Mouse (Mus musculus): Measurements from ENCODE around the gene Cmas. TPM values are rescaled to one million over a fixed set of nuclear protein-coding genes. Genes with fewer than 3 reads are reported as not detected.

Cmas gene
- polyA plus RNA-seq, 1 experiment from 2014 or later, result 170 TPM

DNA sequence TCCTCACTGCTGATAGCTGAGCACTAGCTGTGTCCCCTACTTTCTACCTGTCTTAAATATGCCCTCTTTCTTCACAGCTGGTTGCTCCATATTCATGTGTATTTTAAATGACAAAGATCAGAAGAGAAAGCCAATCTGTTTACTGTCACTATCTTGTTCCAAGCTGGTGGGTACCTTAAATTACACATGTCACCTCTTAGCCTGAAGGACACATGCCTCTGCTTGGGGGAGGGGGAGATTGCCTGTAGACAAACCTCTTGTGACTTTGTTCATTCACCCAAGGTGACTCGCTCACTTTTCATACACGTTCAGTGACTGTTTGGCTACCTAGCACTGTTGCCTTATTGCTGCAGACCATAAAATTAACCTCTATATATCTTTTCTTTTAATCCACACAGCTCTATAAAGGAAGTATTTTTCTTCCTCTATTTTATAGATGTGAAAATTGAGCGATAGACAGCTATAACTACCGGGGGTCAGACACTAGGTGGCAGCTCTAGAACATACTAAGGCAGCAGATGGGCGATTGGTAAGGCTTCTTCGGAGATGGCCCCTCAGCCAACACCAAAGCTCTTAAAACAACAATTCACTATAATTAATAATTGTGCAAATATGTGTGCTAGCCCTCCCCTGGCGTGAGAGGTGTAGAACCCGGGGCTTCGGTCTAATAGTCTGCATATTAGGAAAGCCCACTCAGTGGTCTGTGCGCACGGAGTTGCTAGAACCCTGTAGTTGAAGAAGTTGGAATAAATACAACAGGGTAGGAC, 22.7 kb downstream of the Cmas start:
- 45% methylated on average over 11 of the region's 11 CpGs for WGBS (ENCODE audit: insufficient replicate concordance)
- H3K27me3 ChIP-seq, result no peaks in the 10 kb centered on the region
- no peak for ATAC-seq (ENCODE audit: insufficient read depth)

DNA sequence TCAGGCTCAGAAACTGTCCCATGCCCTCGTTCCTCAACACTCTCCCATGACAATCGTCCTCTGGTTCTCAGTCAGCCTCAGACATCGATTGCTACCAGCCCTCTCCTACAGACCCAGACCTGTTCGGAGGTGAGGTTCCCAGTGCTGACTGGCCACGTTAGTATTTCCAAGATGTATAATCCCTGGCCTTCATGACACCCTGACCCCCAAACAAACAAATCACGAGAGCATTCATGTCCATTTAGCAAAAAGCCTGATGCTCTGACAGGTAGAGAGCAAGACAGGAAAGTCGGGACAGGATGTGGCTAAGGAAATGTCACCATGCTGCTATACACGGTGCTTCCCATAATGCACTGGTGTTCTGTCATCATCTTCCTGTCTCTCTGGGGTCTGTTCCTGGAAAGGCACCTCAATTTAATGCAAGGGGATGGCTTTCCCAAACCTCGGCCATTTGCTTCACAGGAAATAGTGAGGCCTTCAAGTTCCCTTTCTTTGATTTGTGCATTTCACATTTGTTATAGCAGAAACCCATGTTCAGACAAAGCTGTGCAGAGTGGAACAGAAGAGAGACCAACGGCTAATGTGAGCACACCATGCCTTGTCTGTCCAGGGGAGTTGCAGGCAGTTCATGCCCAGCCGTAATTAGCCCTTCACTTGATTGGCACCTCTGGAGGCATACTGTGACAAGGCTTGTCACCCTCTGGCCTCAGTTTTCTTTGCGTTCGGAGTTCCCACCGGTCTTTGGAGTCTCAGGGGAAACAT, 23.5 kb downstream of the Cmas start:
- Histone ChIP-seq H3K4me2 (no peak overlapping the region), H3K27me3 (no peaks in the 10 kb centered on the region), H3K4me3 (replicated peaks) (no peak overlapping the region), H3K36me3 (replicated peaks) (peaks cover 28% of the 10 kb centered on the region), H3K9ac (no peak overlapping the region), H3K4me1 (replicated peaks) (peaks cover 12% of the 10 kb centered on the region), H3K27ac (replicated peaks) (no peak overlapping the region), H3K9me3 (replicated peaks) (no peaks in the 10 kb centered on the region)
- ATAC-seq (ENCODE audit: insufficient read depth), result no peak
- 46% methylated on average over 14 of the region's 14 CpGs for WGBS (ENCODE audit: insufficient replicate concordance)

More for the DNA sequence above, 22.7 kb downstream of the Cmas start:
- Histone ChIP-seq H3K4me2 (no peak overlapping the region), H3K9ac (no peak overlapping the region), H3K4me3 (replicated peaks) (no peak overlapping the region), H3K9me3 (replicated peaks) (no peaks in the 10 kb centered on the region), H3K27ac (replicated peaks) (no peak overlapping the region), H3K4me1 (replicated peaks) (peaks cover 12% of the 10 kb centered on the region), H3K36me3 (replicated peaks) (peaks cover 35% of the 10 kb centered on the region)

DNA sequence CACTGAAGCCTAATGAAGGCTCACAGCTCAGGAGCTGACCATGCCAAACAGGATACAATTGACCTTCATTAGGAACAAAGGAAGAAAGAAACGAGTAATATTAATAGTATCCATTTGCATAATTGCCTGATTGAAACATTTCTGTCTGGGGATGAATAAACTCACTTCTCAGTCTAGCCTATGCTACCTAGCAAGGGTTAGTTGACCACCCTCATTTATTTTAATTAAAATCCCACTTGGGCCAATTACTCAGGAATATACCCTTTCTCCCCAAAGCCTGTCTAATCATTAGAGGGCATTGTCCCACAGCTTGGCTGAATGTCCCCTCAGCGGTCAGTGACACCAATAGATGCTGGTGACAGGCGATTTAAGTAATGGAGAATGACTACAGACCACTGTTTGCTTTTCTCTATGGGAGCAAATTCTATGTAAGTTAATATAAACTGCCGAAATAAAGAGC, 24.1 kb downstream of the Cmas start:
- Histone ChIP-seq H3K27me3 (no peaks in the 10 kb centered on the region), H3K9ac (no peak overlapping the region), H3K4me1 (replicated peaks) (peaks cover 12% of the 10 kb centered on the region), H3K27ac (replicated peaks) (no peak overlapping the region), H3K9me3 (replicated peaks) (no peaks in the 10 kb centered on the region), H3K4me3 (replicated peaks) (no peak overlapping the region), H3K36me3 (replicated peaks) (peaks cover 22% of the 10 kb centered on the region), H3K4me2 (no peak overlapping the region)
- ATAC-seq (ENCODE audit: insufficient read depth), result no peak
- WGBS (ENCODE audit: insufficient replicate concordance), result 66% methylated on average over 4 of the region's 4 CpGs

DNA sequence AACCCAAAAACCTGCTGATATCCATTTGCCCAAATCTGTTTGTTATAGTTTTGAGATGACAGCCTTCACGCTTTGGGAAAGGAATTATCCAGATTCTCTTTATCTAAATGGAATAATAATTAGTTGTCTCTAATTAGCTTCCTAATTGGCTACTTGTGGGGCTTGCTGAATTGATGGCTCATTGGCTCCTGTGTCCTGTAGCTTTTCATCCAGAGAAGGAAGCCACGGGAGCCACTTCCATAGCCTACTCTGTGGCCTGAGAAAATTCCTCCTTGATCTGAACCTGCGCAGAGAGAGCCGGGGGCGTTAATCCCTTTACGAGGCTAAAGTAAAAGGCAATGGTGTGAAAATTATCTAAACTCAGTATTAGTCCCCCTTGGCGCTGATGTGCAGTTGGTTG, 24.8 kb downstream of the Cmas start:
- no peaks in the 10 kb centered on the region for H3K9me3 ChIP-seq (replicated peaks)
- ATAC-seq (ENCODE audit: insufficient read depth), result no peak
- WGBS (ENCODE audit: insufficient replicate concordance), result 82% methylated on average over 7 of the region's 7 CpGs
- peaks cover 9% of the 10 kb centered on the region for H3K4me1 ChIP-seq (replicated peaks)
- H3K9ac ChIP-seq, result no peak overlapping the region
- H3K27ac ChIP-seq (replicated peaks), result no peak overlapping the region
- no peaks in the 10 kb centered on the region for H3K27me3 ChIP-seq
- peaks cover 15% of the 10 kb centered on the region for H3K36me3 ChIP-seq (replicated peaks)
- no peak overlapping the region for H3K4me3 ChIP-seq (replicated peaks)
- H3K4me2 ChIP-seq, result no peak overlapping the region

DNA sequence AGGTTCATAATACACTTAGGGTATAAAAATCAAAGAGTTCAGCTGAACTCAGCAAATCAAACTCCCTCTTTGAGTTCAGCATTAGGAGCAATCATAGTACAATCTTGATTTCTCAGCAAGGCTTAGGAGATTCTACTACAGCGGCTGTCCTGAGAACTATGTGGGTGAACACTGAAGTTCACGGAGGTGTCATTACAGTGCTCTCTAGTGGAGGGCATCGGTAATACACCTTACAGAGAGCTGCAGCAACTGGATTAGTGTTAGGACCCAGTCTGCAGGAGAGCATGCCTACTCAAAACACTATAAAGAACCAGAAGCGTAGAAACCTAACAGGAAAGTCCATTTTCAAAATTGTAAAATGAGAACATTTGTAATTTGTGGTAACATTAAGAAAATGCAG, 28.9 kb downstream of the Cmas start:
- H3K27me3 ChIP-seq, result no peaks in the 10 kb centered on the region
- H3K9ac ChIP-seq, result no peak overlapping the region
- no peaks in the 10 kb centered on the region for H3K9me3 ChIP-seq (replicated peaks)
- no peak overlapping the region for H3K27ac ChIP-seq (replicated peaks)
- H3K4me1 ChIP-seq (replicated peaks), result no peaks in the 10 kb centered on the region
- H3K36me3 ChIP-seq (replicated peaks), result no peaks in the 10 kb centered on the region
- no peak overlapping the region for H3K4me3 ChIP-seq (replicated peaks)
- ATAC-seq (ENCODE audit: insufficient read depth), result no peak
- no peak overlapping the region for H3K4me2 ChIP-seq
- 16% methylated on average over 4 of the region's 4 CpGs for WGBS (ENCODE audit: insufficient replicate concordance)

DNA sequence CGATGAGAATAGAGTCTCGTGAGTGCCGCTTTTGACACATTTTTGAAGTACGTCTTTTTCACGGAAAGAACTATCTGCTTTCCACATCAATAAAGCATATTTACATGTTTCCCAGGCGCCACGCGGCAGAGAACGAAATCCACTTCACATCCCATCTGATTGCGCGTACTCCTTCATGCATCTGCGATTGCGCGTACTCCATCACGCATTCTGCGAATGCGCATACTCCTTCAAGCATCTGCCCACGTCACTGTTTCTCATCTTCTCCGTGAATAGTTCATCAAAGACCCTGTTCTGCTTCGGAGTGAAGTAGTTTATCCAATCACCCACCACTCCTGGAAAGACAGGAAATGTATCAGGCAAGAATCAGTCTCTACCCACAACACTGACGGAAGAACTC, 29.6 kb downstream of the Cmas start:
- no peak overlapping the region for H3K4me3 ChIP-seq (replicated peaks)
- ATAC-seq (ENCODE audit: insufficient read depth), result no peak
- no peaks in the 10 kb centered on the region for H3K9me3 ChIP-seq (replicated peaks)
- no peak overlapping the region for H3K9ac ChIP-seq
- H3K4me1 ChIP-seq (replicated peaks), result no peaks in the 10 kb centered on the region
- no peaks in the 10 kb centered on the region for H3K36me3 ChIP-seq (replicated peaks)
- no peak overlapping the region for H3K27ac ChIP-seq (replicated peaks)
- 79% methylated on average over 21 of the region's 21 CpGs for WGBS (ENCODE audit: insufficient replicate concordance)
- H3K4me2 ChIP-seq, result no peak overlapping the region
- H3K27me3 ChIP-seq, result no peaks in the 10 kb centered on the region

DNA sequence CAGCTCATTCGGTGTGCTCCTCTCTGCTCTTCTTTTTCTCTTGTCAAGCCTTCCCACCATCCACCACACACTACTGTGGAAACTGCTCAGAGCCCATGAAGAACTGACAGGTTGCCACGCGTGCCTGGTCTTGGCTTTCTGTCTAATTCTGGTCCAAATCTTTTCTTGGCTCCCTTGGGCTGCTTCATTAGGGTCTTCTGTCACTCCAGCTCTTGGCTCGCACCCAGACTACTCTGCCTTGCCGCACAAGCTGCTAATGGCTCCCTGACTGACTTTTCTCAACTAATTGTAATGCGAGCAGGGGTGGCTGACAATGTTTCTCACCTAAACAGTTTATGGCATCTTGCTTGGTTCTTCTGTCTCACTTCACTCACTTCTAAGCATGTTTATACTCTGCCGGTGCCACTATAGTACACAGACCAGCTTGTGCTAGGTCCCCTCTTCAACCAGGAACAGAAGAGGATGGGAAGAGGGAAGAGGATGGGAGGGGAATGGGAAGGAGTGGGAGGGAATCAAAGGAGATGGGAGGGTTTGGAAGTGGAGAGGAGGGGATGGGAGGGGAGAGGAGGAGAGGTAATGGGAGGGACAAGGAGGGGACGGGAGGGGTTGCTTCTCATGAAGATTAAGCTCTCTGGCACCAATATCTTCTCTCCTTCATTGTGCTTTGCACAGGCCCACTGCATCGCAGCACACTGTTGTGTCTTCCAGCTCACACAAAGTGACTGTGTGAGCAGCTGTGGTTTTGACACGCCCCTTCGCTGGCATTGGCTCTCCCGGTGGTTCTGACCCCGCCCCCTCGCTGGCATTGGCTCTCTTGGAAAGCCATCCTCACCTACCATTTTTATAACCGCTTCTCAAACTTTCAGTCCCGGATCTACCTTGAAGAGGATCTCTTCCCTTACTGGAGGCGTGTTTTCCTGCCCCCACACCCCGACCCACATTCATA, 31.8 kb downstream of the Cmas start:
- H3K4me1 ChIP-seq (replicated peaks), result no peaks in the 10 kb centered on the region
- H3K9me3 ChIP-seq (replicated peaks), result no peaks in the 10 kb centered on the region
- ATAC-seq (ENCODE audit: insufficient read depth), result no peak
- no peaks in the 10 kb centered on the region for H3K36me3 ChIP-seq (replicated peaks)
- 55% methylated on average over 18 of the region's 18 CpGs for WGBS (ENCODE audit: insufficient replicate concordance)
- no peak overlapping the region for H3K4me2 ChIP-seq
- H3K9ac ChIP-seq, result no peak overlapping the region
- no peaks in the 10 kb centered on the region for H3K27me3 ChIP-seq
- H3K4me3 ChIP-seq (replicated peaks), result no peak overlapping the region
- no peak overlapping the region for H3K27ac ChIP-seq (replicated peaks)

DNA sequence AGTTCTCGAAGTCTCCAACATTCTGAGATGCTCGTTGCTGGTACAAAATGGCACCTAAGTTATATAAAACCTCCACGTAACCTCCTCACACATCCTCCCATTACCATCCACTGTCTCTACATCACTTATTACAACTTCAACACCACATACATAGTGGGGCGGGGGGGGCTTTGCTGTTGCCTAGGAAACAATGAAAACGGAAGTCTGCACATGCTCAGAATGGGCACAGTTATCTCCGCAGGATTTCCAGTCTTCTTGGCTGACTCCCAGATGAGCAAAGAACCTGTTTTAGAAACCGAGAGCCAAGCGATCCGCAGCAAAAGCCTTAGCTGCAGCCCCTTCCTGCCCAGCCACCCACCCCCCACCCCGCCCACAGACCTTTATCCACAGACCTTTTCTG, 33.2 kb downstream of the Cmas start:
- no peaks in the 10 kb centered on the region for H3K27me3 ChIP-seq
- H3K9ac ChIP-seq, result no peak overlapping the region
- WGBS (ENCODE audit: insufficient replicate concordance), result 76% methylated on average over 10 of the region's 10 CpGs
- no peak overlapping the region for H3K27ac ChIP-seq (replicated peaks)
- H3K4me3 ChIP-seq (replicated peaks), result no peak overlapping the region
- H3K4me1 ChIP-seq (replicated peaks), result no peaks in the 10 kb centered on the region
- H3K9me3 ChIP-seq (replicated peaks), result no peaks in the 10 kb centered on the region
- H3K4me2 ChIP-seq, result no peak overlapping the region
- no peak for ATAC-seq (ENCODE audit: insufficient read depth)
- no peaks in the 10 kb centered on the region for H3K36me3 ChIP-seq (replicated peaks)

DNA sequence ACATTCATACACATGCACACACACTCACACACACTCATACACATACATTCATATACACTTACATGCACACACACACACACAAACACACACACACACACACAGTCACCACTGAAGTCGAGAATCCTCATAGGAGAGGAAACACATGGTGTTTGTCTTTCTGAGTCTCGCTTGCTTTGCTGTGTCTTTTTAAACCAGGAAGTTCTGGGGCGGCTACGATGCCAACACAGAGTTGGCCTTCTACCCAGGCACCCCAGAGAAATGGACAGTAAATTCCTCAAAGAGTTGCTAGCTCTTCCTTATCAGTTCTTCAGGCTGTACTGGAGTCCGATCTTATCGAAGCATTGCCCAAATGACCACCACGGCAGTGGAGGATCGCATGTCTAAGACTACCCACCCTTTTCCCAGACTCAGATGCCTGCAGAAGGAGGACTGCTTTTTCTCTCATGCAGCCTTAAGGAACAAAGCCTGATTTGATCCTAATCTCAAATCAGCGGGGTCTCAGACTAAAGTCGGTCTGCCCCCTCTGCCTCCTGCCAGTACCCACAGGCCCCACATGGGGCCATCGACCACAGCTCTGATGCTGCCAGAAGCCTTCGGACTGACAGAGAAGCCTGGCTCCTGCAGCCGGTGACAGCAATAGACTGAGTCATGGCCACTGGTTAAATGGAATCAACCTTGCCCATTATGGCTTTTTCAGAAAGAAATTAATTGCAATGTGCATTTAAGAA, 35.9 kb downstream of the Cmas start:
- H3K27me3 ChIP-seq, result no peaks in the 10 kb centered on the region
- 18% methylated on average over 13 of the region's 13 CpGs for WGBS (ENCODE audit: insufficient replicate concordance)
- H3K9ac ChIP-seq, result no peak overlapping the region
- H3K36me3 ChIP-seq (replicated peaks), result no peaks in the 10 kb centered on the region
- no peak for ATAC-seq (ENCODE audit: insufficient read depth)
- H3K4me1 ChIP-seq (replicated peaks), result no peaks in the 10 kb centered on the region
- no peak overlapping the region for H3K4me3 ChIP-seq (replicated peaks)
- H3K4me2 ChIP-seq, result no peak overlapping the region
- no peak overlapping the region for H3K27ac ChIP-seq (replicated peaks)
- no peaks in the 10 kb centered on the region for H3K9me3 ChIP-seq (replicated peaks)

DNA sequence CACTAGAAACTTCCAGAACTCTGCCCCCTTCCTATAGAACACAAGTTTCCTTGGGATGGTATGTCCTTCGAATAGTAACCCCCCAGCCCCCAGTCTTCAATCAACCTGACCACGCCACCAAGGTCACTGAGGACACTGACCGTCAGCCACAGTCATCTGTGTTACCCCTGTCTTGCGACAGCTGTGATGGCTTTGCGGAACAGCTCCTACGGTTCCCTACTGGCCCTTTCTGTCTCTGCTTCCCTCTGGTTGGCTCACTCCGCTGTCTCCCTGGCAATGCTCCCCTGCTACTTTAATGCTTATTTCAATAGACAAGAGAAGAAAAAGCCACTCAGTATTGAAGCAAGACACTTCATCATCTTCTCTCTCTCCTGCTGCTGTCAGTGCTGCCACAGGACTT, 37.0 kb downstream of the Cmas start:
- Histone ChIP-seq H3K36me3 (replicated peaks) (no peaks in the 10 kb centered on the region), H3K27me3 (no peaks in the 10 kb centered on the region), H3K4me2 (no peak overlapping the region), H3K4me3 (replicated peaks) (no peak overlapping the region), H3K9me3 (replicated peaks) (no peaks in the 10 kb centered on the region), H3K27ac (replicated peaks) (no peak overlapping the region), H3K4me1 (replicated peaks) (no peaks in the 10 kb centered on the region), H3K9ac (no peak overlapping the region)
- ATAC-seq (ENCODE audit: insufficient read depth), result no peak
- 66% methylated on average over 7 of the region's 7 CpGs for whole genome bisulfite sequencing (ENCODE audit: insufficient replicate concordance)

Measured in liver, embryonic 15.5 days (tissue).